Mouse (Mus musculus) G1E (cell line): ENCODE results near the gene Tmem132c.

ENCODE experiments used
- CTCF ChIP-seq: IDR thresholded peaks from 2 replicates; pipeline ENCODE4 v1.5.1; 2012; ENCODE audit warnings: low read depth, low read length, inconsistent platforms, mixed read lengths
- GATA1 ChIP-seq: IDR thresholded peaks from 2 replicates; pipeline ENCODE4 v1.6.1; 2012; ENCODE audit warnings: borderline replicate concordance, low read length, inconsistent platforms, mixed read lengths
- POLR2AphosphoS5 ChIP-seq: IDR thresholded peaks from 2 replicates; pipeline ENCODE4 v1.6.1; 2012; ENCODE audit warnings: low read depth, low read length, inconsistent platforms; ENCODE audit not compliant: insufficient replicate concordance
- TAL1 ChIP-seq: conservative IDR thresholded peaks from 2 replicates; pipeline ENCODE4 v1.6.1; 2012; ENCODE audit warnings: low read depth, low read length, inconsistent platforms, mixed read lengths

GRCm38 (mm10) chr5:127607507-127607906 is 365.9 kb downstream of the Tmem132c start:
- TF ChIP-seq CTCF (no peak), POLR2AphosphoS5 (no peak), GATA1 (no peak), TAL1 (no peak)
